9 mouse cellular contexts compared by ENCODE assay signal in the genomic region with DNA sequence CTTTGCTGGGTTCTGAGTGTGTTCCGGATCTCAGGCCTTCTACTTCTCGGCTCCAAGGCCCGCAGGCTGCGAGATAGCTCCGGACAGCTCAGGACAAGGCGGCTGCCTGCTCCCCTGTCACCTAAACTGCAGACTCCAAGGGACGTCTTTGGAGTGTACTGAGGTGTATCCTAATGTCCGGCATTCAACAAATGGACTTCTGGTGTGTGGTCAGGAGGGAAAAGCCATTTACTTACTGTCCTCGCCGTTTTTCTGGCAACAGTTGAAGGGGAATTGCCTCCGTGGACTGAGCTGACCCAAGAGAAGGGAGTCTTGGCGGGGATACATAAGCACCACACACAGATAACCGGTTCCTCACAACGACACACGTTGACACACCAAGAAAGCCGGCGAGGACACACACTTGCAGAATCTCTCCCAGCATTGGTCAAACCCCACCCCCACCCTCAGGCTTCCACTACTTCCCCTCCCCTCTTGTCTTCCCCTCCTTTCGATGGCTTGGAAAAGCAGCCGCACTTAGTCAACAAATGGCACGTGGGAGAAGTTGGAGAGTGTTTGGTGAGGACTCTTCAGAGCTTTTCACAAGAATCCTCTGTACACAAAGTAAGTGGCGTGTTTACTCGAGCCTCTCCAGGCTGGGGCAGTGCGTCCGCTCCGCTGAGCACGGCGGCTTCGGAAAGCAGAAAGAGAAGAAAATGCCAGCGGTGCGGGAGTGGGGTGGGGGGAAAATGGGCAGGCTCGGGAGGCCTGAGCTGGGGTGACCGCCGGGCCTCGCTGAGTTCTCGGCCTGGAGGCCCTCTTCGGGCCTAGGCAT. TPM values are rescaled to one million over a fixed set of nuclear protein-coding genes. Genes with fewer than 3 reads are reported as not detected.
DNase-seq lines count a peak whose midpoint lies in the region; ATAC-seq lines count a peak whose summit lies in the region.
"Had no signal": no experiment of that assay in that cellular context is flagged by ENCODE, and none has a peak within 500 bp of the region (broad histone marks: within the 10 kb centered on the region; RNA-seq: fewer than 3 reads in every experiment).

No protein-coding gene starts in this region.

- H3K36me3 ChIP-seq in embryonic facial prominence, embryonic 10.5 days (replicated peaks), result no peaks in the 10 kb centered on the region
- no peaks in the 10 kb centered on the region for H3K36me3 ChIP-seq in intestine, embryonic 16.5 days (ENCODE audit: control insufficient read depth, insufficient read depth, low read length)
- no peaks in the 10 kb centered on the region for H3K36me3 ChIP-seq in midbrain, embryonic 11.5 days (ENCODE audit: control insufficient read depth, insufficient read depth, low read length)

- no peak; the same call in 1 of the 2 replicates for ATAC-seq in intestine, embryonic 16.5 days
- peak; percentile 6; the same call in 1 of the 2 replicates for ATAC-seq in midbrain, embryonic 11.5 days (ENCODE audit: low FRiP score)
- no peak for ATAC-seq in erythroblast, adult 5-6 weeks (replicated peaks; ENCODE audit: low FRiP score, poor library complexity, severe bottlenecking)

- H3K4me2 ChIP-seq in intestine, embryonic 16.5 days (ENCODE audit: low read depth, low read length), result peak overlapping the region; percentile 44; the same call in 1 of the 2 replicates
- H3K4me2 ChIP-seq in midbrain, embryonic 11.5 days, result peak overlapping the region; percentile 61

- no peak overlapping the region for H3K9ac ChIP-seq in intestine, embryonic 16.5 days (ENCODE audit: low read depth, low read length)
- peak overlapping the region; percentile 61 for H3K9ac ChIP-seq in midbrain, embryonic 11.5 days (ENCODE audit: low read length)

- peaks cover 51% of the 10 kb centered on the region for H3K4me1 ChIP-seq in embryonic facial prominence, embryonic 10.5 days
- H3K4me1 ChIP-seq in intestine, embryonic 16.5 days (ENCODE audit: control insufficient read depth, insufficient read depth, low read length), result peaks cover 22% of the 10 kb centered on the region
- H3K4me1 ChIP-seq in midbrain, embryonic 11.5 days (ENCODE audit: control insufficient read depth, insufficient read depth, low read length), result peaks cover 4% of the 10 kb centered on the region; the same call in 1 of the 2 replicates

- peak overlapping the region; percentile 61 for H3K4me3 ChIP-seq in embryonic facial prominence, embryonic 10.5 days
- peak overlapping the region; percentile 35 for H3K4me3 ChIP-seq in intestine, embryonic 16.5 days (ENCODE audit: low read length)
- H3K4me3 ChIP-seq in midbrain, embryonic 11.5 days (ENCODE audit: low read depth, low read length), result peak overlapping the region; percentile 40

- H3K27ac ChIP-seq in embryonic facial prominence, embryonic 10.5 days (replicated peaks), result peak overlapping the region; percentile 70
- no peak overlapping the region for H3K27ac ChIP-seq in intestine, embryonic 16.5 days (ENCODE audit: low read length)
- peak overlapping the region; percentile 53 for H3K27ac ChIP-seq in midbrain, embryonic 11.5 days (ENCODE audit: low read depth, low read length)

- peaks cover 100% of the 10 kb centered on the region for H3K27me3 ChIP-seq in embryonic facial prominence, embryonic 10.5 days (replicated peaks; ENCODE audit: low read depth, poor library complexity, severe bottlenecking)
- peaks cover 80% of the 10 kb centered on the region for H3K27me3 ChIP-seq in intestine, embryonic 16.5 days (replicated peaks; ENCODE audit: control insufficient read depth, insufficient read depth, low read length)
- H3K27me3 ChIP-seq in midbrain, embryonic 11.5 days (ENCODE audit: control insufficient read depth, insufficient read depth, low read length), result peaks cover 89% of the 10 kb centered on the region

- no peaks in the 10 kb centered on the region for H3K9me3 ChIP-seq in embryonic facial prominence, embryonic 10.5 days
- no peaks in the 10 kb centered on the region for H3K9me3 ChIP-seq in intestine, embryonic 16.5 days (ENCODE audit: control insufficient read depth, low read length)
- H3K9me3 ChIP-seq in midbrain, embryonic 11.5 days (ENCODE audit: control insufficient read depth, low read length), result no peaks in the 10 kb centered on the region

- DNase-seq in heart, adult 11 months, result peak; percentile 91
- no peak for DNase-seq in heart, postnatal 4 days
- DNase-seq in embryonic facial prominence, embryonic 10.5 days (ENCODE audit: low spot score), result peak; percentile 58
- peak; percentile 96 for DNase-seq in midbrain, embryonic 11.5 days (ENCODE audit: low spot score, missing footprints)
- no peak for DNase-seq in adrenal gland, adult 8-10 months
- no peak for DNase-seq in thymus, postnatal 36 days

- under 1% methylated on average over 36 of the region's 36 CpGs for WGBS in embryonic facial prominence, embryonic 10.5 days
- 1% methylated on average over 36 of the region's 36 CpGs for WGBS in intestine, embryonic 16.5 days
- under 1% methylated on average over 36 of the region's 36 CpGs for WGBS in midbrain, embryonic 11.5 days

RNA-seq across cellular contexts. Expression of gene Pax6, which starts 5.6 kb away (rescaled TPM):
- total RNA-seq in heart, postnatal 4 days (2021), result under 1 TPM in 1 of 2 experiments, not detected in 1; 0.61 TPM
- polyA plus RNA-seq in embryonic facial prominence, embryonic 10.5 days (2016; fragmentation: Nextera tagmentation; extraction: Ambion mirVana), result 13.0 and 22.3 TPM in 2 replicates
- polyA plus RNA-seq in intestine, embryonic 16.5 days (2015; fragmentation: Nextera tagmentation; extraction: Ambion mirVana), result 1.2 and 1.8 TPM in 2 replicates
- 45.5 and 45.7 TPM in 2 replicates for polyA plus RNA-seq in midbrain, embryonic 11.5 days (2014; fragmentation: Nextera tagmentation; extraction: Ambion mirVana)
- not detected for total RNA-seq in adrenal gland, adult 8-10 months (2022)
- 1.3 TPM in 1 of 2 replicates, not detected in the other for total RNA-seq in erythroblast, adult 5-6 weeks (2015; ENCODE audit: low replicate concordance)
- not detected in 2 replicates for total RNA-seq in erythroblast, adult 5-6 weeks (2017; ENCODE audit: low replicate concordance)
- polyA plus RNA-seq: gonadal fat pad, adult 2 months had no signal

Comparison
In these comparisons a context has a peak if more than half of its experiments do, and no peak if none do; other contexts are left out.
1. DNase-seq: peak in heart, adult 11 months (single experiment), embryonic facial prominence, embryonic 10.5 days (single experiment) and midbrain, embryonic 11.5 days (single experiment); none in heart, postnatal 4 days (single experiment), adrenal gland, adult 8-10 months (single experiment) and thymus, postnatal 36 days (0 of 2).
2. Peak in every context shown above with its lines, with median percentiles within 50 percentile points of each other: H3K4me3 ChIP-seq.